Mouse (Mus musculus): ENCODE data around the gene Rasa3. TPM values are rescaled to one million over a fixed set of nuclear protein-coding genes. Genes with fewer than 3 reads are reported as not detected.
A peak's percentile ranks its signal among the peaks of the same experiment; 100 is the strongest.

The Rasa3 gene
- polyA plus RNA-seq, 1 experiment from 2014 or later = 48.1 TPM

GRCm38 (mm10) chr8:13644155-13644554, 33.2 kb downstream of the Rasa3 start:
- Histone ChIP-seq H3K9me3 (ENCODE audit: low read depth, low read length) (no peaks in the 10 kb centered on the region), H3K27ac (ENCODE audit: low read depth) (peak overlapping the region; percentile 67), H3K4me1 (ENCODE audit: insufficient read depth) (peaks cover 21% of the 10 kb centered on the region), H3K27me3 (ENCODE audit: insufficient read depth, low read length) (no peaks in the 10 kb centered on the region), H3K9ac (no peak overlapping the region), H3K4me2 (no peak overlapping the region), H3K4me3 (ENCODE audit: low read depth, low read length) (no peak overlapping the region), H3K36me3 (ENCODE audit: insufficient read depth) (no peaks in the 10 kb centered on the region)
- DNase-seq (peak; percentile 67), ATAC-seq (ENCODE audit: insufficient read depth) (peak; percentile 23; the same call in 1 of the 2 replicates)
- 5% methylated on average over 6 of the region's 6 CpGs for WGBS
- TF ChIP-seq CTCF (IDR thresholded peaks at IDR 0.05; ENCODE audit: low read depth) = no peak

GRCm38 (mm10) chr8:13642659-13643181, 34.7 kb downstream of the Rasa3 start:
- H3K4me1 ChIP-seq (ENCODE audit: insufficient read depth) = peaks cover 11% of the 10 kb centered on the region; the same call in 1 of the 2 replicates
- H3K4me2 ChIP-seq = no peak overlapping the region
- no peak for ATAC-seq (ENCODE audit: insufficient read depth)
- H3K9me3 ChIP-seq (ENCODE audit: low read depth, low read length) = no peaks in the 10 kb centered on the region
- H3K36me3 ChIP-seq (ENCODE audit: insufficient read depth) = no peaks in the 10 kb centered on the region
- H3K27me3 ChIP-seq (ENCODE audit: insufficient read depth, low read length) = no peaks in the 10 kb centered on the region
- no peak overlapping the region; the same call in 1 of the 2 replicates for H3K9ac ChIP-seq
- WGBS = 75% methylated on average over 10 of the region's 10 CpGs
- TF ChIP-seq CTCF (IDR thresholded peaks at IDR 0.05; ENCODE audit: low read depth) = no peak
- no peak for DNase-seq
- H3K27ac ChIP-seq (ENCODE audit: low read depth) = no peak overlapping the region
- H3K4me3 ChIP-seq (ENCODE audit: low read depth, low read length) = no peak overlapping the region

GRCm38 (mm10) chr8:13641206-13641605, 36.2 kb downstream of the Rasa3 start:
- no peaks in the 10 kb centered on the region for H3K9me3 ChIP-seq (ENCODE audit: low read depth, low read length)
- H3K4me2 ChIP-seq = no peak overlapping the region
- H3K36me3 ChIP-seq (ENCODE audit: insufficient read depth) = no peaks in the 10 kb centered on the region
- peak; percentile 35 for DNase-seq
- no peak for TF ChIP-seq CTCF (IDR thresholded peaks at IDR 0.05; ENCODE audit: low read depth)
- no peak overlapping the region for H3K4me3 ChIP-seq (ENCODE audit: low read depth, low read length)
- 0 out of 2 replicates have a peak overlapping the region, but pooled peaks have one; percentile 56 for H3K27ac ChIP-seq (ENCODE audit: low read depth)
- ATAC-seq (ENCODE audit: insufficient read depth) = no peak
- WGBS = 60% methylated on average over 9 of the region's 9 CpGs
- H3K9ac ChIP-seq = no peak overlapping the region
- no peaks in the 10 kb centered on the region for H3K27me3 ChIP-seq (ENCODE audit: insufficient read depth, low read length)
- peaks cover 11% of the 10 kb centered on the region; the same call in 1 of the 2 replicates for H3K4me1 ChIP-seq (ENCODE audit: insufficient read depth)

- Histone ChIP-seq H3K4me2 (no peak overlapping the region), H3K4me3 (ENCODE audit: low read depth, low read length) (no peak overlapping the region), H3K4me1 (ENCODE audit: insufficient read depth) (peaks cover 11% of the 10 kb centered on the region; the same call in 1 of the 2 replicates), H3K36me3 (ENCODE audit: insufficient read depth) (no peaks in the 10 kb centered on the region), H3K9ac (no peak overlapping the region), H3K9me3 (ENCODE audit: low read depth, low read length) (no peaks in the 10 kb centered on the region), H3K27ac (ENCODE audit: low read depth) (peak overlapping the region; percentile 56; the same call in 1 of the 2 replicates), H3K27me3 (ENCODE audit: insufficient read depth, low read length) (no peaks in the 10 kb centered on the region)
- ATAC-seq (ENCODE audit: insufficient read depth) (no peak), DNase-seq (peak; percentile 64)
- TF ChIP-seq CTCF (IDR thresholded peaks at IDR 0.05; ENCODE audit: low read depth) = no peak
- WGBS = 44% methylated on average over 9 of the region's 9 CpGs
Observed at GRCm38 (mm10) chr8:13640452-13640883, 36.9 kb downstream of the Rasa3 start.

- Histone ChIP-seq H3K9me3 (ENCODE audit: low read depth, low read length) (no peaks in the 10 kb centered on the region), H3K36me3 (ENCODE audit: insufficient read depth) (peaks cover 10% of the 10 kb centered on the region; the same call in 1 of the 2 replicates), H3K27ac (ENCODE audit: low read depth) (no peak overlapping the region), H3K9ac (no peak overlapping the region), H3K4me1 (ENCODE audit: insufficient read depth) (no peaks in the 10 kb centered on the region), H3K4me3 (ENCODE audit: low read depth, low read length) (no peak overlapping the region), H3K4me2 (no peak overlapping the region), H3K27me3 (ENCODE audit: insufficient read depth, low read length) (no peaks in the 10 kb centered on the region)
- no peak for TF ChIP-seq CTCF (IDR thresholded peaks at IDR 0.05; ENCODE audit: low read depth)
- WGBS = 84% methylated on average over 6 of the region's 6 CpGs
- no peak for DNase-seq
- ATAC-seq (ENCODE audit: insufficient read depth) = no peak
Observed at GRCm38 (mm10) chr8:13633107-13633506, 44.3 kb downstream of the Rasa3 start.

- H3K36me3 ChIP-seq (ENCODE audit: insufficient read depth) = peaks cover 13% of the 10 kb centered on the region; the same call in 1 of the 2 replicates
- 87% methylated on average over 6 of the region's 6 CpGs for WGBS
- no peaks in the 10 kb centered on the region for H3K27me3 ChIP-seq (ENCODE audit: insufficient read depth, low read length)
- H3K27ac ChIP-seq (ENCODE audit: low read depth) = no peak overlapping the region
- no peak overlapping the region for H3K9ac ChIP-seq
- no peak for TF ChIP-seq CTCF (IDR thresholded peaks at IDR 0.05; ENCODE audit: low read depth)
- ATAC-seq (ENCODE audit: insufficient read depth) (no peak), DNase-seq (no peak)
- H3K9me3 ChIP-seq (ENCODE audit: low read depth, low read length) = no peaks in the 10 kb centered on the region
- H3K4me3 ChIP-seq (ENCODE audit: low read depth, low read length) = no peak overlapping the region
- H3K4me1 ChIP-seq (ENCODE audit: insufficient read depth) = no peaks in the 10 kb centered on the region
- H3K4me2 ChIP-seq = no peak overlapping the region
Observed at GRCm38 (mm10) chr8:13632309-13632708, 45.1 kb downstream of the Rasa3 start.

DNA sequence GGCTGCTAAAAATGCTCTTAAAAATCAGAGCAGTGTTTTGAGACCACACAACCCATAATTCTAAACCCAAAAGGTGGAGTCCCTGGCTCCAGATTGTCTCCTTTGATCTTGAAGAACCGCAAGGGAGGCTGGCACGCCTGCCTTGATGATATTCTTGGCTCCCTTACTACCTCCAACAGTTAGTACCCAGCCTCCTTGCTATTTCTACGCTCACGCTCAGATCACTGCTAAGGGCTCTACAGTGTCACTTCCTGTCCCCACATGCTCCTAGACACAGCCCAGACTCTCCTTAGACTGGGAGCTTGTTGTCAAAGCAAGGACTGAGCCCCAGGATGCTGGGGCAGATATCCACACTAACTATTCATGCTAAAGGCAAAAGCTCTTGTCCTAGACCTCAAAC, 46.6 kb downstream of the Rasa3 start:
- no peak for ATAC-seq (ENCODE audit: insufficient read depth)
- no peak overlapping the region for H3K4me3 ChIP-seq (ENCODE audit: low read depth, low read length)
- TF ChIP-seq CTCF (IDR thresholded peaks at IDR 0.05; ENCODE audit: low read depth) = no peak
- H3K9ac ChIP-seq = no peak overlapping the region
- H3K36me3 ChIP-seq (ENCODE audit: insufficient read depth) = peaks cover 18% of the 10 kb centered on the region; the same call in 1 of the 2 replicates
- H3K27ac ChIP-seq (ENCODE audit: low read depth) = no peak overlapping the region
- WGBS = 81% methylated on average over 4 of the region's 4 CpGs
- H3K9me3 ChIP-seq (ENCODE audit: low read depth, low read length) = no peaks in the 10 kb centered on the region
- H3K4me1 ChIP-seq (ENCODE audit: insufficient read depth) = peaks cover 5% of the 10 kb centered on the region
- H3K4me2 ChIP-seq = no peak overlapping the region
- DNase-seq = no peak
- no peaks in the 10 kb centered on the region for H3K27me3 ChIP-seq (ENCODE audit: insufficient read depth, low read length)

Measured in lung, embryonic 14.5 days (tissue).